Mouse (Mus musculus) adrenal gland, adult 10 weeks (tissue): ENCODE measurements around the gene Ppm1j. TPM values are rescaled to one million over a fixed set of nuclear protein-coding genes. Genes with fewer than 3 reads are reported as not detected.

Experiments
- polyA plus RNA-seq: library from polyadenylated mRNA; stranded (reverse); fragments of 350-450 nt; fragmentation: Illumina TruSeq; extraction: RNeasy Lipid Tissue Mini Kit (QIAGEN cat#74804); gene quantifications from one replicate; pipeline ENCODE4 v1.2.3, GENCODE M21; 2014; ENCODE audit warnings: low read depth, low replicate concordance

Gene Ppm1j
- polyA plus RNA-seq, result not detected

DNA sequence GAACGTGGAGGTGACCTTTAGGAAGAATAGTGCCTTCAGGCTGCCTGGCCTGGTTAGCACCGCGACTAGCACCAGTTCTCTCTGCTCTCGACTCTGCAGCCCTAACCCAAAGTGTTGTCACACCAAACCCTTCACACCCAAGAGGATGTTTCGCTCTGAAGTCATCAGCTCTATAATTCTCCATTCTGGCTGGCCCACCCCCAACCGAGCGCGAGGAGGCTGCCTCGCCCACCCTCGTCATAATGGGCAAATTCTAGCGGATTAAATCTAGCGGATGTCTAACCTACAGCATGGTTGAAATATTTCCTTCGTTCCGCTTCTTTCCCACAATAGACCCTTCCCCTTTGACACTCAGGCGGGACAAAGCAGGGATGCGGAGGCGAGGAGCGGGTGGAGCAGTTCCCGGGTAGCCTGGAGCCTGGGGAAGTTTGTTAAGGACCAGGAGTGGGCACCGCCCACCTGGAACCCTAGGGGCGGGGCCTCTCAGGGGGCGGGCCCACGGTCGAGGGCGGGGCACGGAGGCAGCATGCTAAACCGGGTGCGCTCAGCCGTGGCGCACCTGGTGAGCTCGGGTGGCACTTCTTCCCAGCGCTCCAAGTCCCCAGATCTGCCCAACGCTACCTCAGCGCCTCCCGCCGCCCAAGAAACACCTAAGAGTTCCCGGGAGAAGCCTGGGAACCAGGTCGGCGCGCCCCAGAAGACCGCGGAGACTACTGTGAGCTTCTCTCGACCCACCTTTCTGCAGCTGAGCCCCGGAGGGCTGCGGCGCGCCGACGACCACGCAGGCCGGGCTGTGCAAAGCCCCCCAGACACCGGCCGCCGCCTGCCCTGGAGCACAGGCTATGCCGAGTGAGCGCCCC, at the start of gene Ppm1j:
Gene Ppm1j (plus strand): TSS at position 496 of the 860 bp plus-strand sequence.

DNA sequence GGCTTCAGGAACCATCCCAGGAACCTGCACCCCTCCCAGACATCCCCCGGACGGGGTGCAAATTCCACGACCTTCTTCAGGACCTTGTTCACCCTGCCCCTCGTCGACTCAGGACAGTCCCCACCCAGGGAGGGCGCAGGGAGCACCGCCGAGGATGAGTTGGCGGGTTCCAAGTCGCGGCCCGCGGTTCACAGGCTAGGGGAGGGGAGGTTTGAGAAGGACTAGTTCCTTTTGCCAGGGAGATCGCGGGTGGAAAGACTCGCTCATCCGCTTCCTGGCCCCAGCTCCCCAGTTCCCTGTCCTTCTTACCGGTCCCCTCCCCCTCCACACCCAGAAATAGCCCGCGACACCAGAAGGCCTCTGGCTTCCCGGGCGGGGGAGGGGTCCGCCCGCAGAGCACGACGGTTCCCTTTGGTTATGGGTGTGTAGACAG, 631 bp downstream of the Ppm1j start, which contains the start of gene Fam19a3:
Gene Fam19a3 (minus strand): TSS at position 370 of the 433 bp plus-strand sequence.

DNA sequence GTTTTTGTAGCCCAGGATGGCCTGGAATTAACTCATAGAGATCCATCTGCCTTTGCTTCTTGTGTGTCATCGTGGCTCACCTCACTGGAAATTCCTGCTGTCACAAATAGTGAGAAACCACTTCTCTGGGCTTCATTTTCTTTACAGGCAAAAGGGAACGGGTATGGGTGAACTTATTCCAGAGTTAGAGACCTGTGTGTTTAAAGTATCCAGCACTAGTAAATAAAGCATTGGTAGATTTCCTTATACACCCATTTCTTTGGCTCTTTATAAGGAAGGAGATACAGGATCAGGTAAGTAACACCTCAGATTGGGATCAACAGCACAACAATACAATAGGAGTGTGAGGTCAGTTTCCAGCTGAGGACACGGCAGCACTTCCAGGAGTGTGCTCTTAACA, 7.2 kb downstream of the Ppm1j start, which contains the start of gene Rhoc:
Gene Rhoc (plus strand): TSS at position 301 of the 400 bp plus-strand sequence.

DNA sequence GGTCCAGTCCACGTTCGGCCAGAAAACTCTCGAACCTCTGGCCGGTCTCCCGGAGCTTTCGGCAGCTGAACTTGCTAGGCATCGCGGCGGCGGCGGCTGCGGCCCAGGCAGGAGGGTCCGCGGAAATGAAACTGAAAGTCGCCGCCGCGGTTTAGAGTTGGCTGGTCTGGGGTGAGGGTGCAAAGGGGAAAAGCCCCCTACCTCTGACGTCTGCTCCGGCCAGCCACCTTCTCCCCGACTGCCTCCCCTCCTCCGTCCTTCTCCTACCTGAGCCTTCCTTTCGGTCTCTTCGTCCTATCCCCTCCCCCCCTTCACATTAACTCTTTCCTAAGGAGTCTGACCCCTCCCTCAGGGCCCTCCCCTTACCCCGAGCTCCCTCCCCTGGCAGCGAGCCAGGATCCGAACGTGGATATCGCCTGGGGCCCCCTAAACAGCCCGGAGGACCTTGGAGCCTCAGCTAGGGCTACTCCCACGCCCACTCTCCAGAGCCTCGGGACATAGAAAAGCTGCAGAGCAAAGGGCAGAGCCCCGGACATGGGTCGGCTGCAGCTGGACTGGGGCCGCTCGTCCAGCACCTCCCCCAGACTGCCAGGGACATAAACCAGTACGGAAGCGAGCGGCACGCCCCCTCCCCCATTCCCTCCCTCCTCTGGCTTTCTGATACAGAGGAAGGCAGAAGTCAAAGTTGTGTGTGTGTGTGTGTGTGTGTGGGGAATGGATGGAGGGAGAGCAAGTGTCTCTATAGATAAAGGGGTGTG, 37.3 kb downstream of the Ppm1j start, which contains the start of gene Mov10:
Gene Mov10 (minus strand): TSS at position 573 of the 758 bp plus-strand sequence.

Other genes with a start within 250 kb of the Ppm1j start
- 43.1 TPM for gene Slc16a1, start 142.4 kb upstream of the Ppm1j start, polyA plus RNA-seq
- 0.41 TPM for gene Fam19a3, start 784 bp downstream of the Ppm1j start, polyA plus RNA-seq
- gene Rhoc, start 7.3 kb downstream of the Ppm1j start, polyA plus RNA-seq, result 11.2 TPM
- gene Mov10, start 37.5 kb downstream of the Ppm1j start, polyA plus RNA-seq, result 1.2 TPM
- 174 TPM for gene St7l, start 82.9 kb downstream of the Ppm1j start, polyA plus RNA-seq
- gene Capza1, start 83.4 kb downstream of the Ppm1j start, polyA plus RNA-seq, result 264 TPM
- 15.4 TPM for gene Wnt2b, start 180.9 kb downstream of the Ppm1j start, polyA plus RNA-seq